Mouse (Mus musculus) heart, embryonic 13.5 days (tissue): ENCODE results near the gene Bhlha15. TPM values are rescaled to one million over a fixed set of nuclear protein-coding genes. Genes with fewer than 3 reads are reported as not detected.

Source experiments
- ATAC-seq: fragments of 200-750 bp; cut with Nextera tagmentation; 2 replicates; pipeline ENCODE4 v1.8.0; 2017; ENCODE audit warnings: moderate TSS enrichment; ENCODE audit not compliant: insufficient number of reproducible peaks, low FRiP score, low TSS enrichment; ENCODE audit errors: extremely low read depth
- H3K27ac ChIP-seq: fragments of 300-500 bp; sonication (generic); replicated peaks from 2 replicates; pipeline ENCODE4 v1.5.1; 2015; ENCODE audit warnings: moderate library complexity, mild to moderate bottlenecking, inconsistent platforms
- H3K27me3 ChIP-seq: fragments of 300-500 bp; sonication (generic); replicated peaks from 2 replicates; pipeline ENCODE4 v1.6.1; 2015; ENCODE audit warnings: mild to moderate bottlenecking, inconsistent platforms
- H3K36me3 ChIP-seq: fragments of 300-500 bp; sonication (generic); 2 replicates; pipeline ENCODE4 v1.6.1; 2015; ENCODE audit warnings: mild to moderate bottlenecking, inconsistent platforms
- H3K4me1 ChIP-seq: fragments of 300-500 bp; sonication (generic); 2 replicates; pipeline ENCODE4 v1.6.1; 2015; ENCODE audit warnings: inconsistent platforms
- H3K4me2 ChIP-seq: fragments of 300-500 bp; sonication (generic); 2 replicates; pipeline ENCODE4 v1.6.1; 2015; ENCODE audit warnings: inconsistent platforms, mild to moderate bottlenecking, moderate library complexity
- H3K4me3 ChIP-seq: fragments of 300-500 bp; sonication (generic); 2 replicates; pipeline ENCODE4 v1.5.1; 2015; ENCODE audit warnings: moderate library complexity, mild to moderate bottlenecking, inconsistent platforms
- H3K9ac ChIP-seq: fragments of 300-500 bp; sonication (generic); 2 replicates; pipeline ENCODE4 v1.6.1; 2015; ENCODE audit warnings: inconsistent platforms, mild to moderate bottlenecking, moderate library complexity
- H3K9me3 ChIP-seq: fragments of 300-500 bp; sonication (generic); 2 replicates; pipeline ENCODE4 v1.6.1; 2016; ENCODE audit warnings: inconsistent platforms
- WGBS: fragments of 180-500 bp; shearing (Covaris S2); methylation state at CpG from one replicate; pipeline ENCODE4 v1.1.7; 2015; ENCODE audit warnings: mixed read lengths; 5-methylcytosine and 5-hydroxymethylcytosine counted together
- polyA plus RNA-seq: library from polyadenylated mRNA; unstranded; fragments of >200 nt; fragmentation: Nextera tagmentation; extraction: Ambion mirVana; gene quantifications from 2 replicates; pipeline ENCODE4 v1.2.1, GENCODE M21; 2015

The Bhlha15 gene
- 0.24 and 0.33 TPM in 2 replicates for polyA plus RNA-seq

DNA sequence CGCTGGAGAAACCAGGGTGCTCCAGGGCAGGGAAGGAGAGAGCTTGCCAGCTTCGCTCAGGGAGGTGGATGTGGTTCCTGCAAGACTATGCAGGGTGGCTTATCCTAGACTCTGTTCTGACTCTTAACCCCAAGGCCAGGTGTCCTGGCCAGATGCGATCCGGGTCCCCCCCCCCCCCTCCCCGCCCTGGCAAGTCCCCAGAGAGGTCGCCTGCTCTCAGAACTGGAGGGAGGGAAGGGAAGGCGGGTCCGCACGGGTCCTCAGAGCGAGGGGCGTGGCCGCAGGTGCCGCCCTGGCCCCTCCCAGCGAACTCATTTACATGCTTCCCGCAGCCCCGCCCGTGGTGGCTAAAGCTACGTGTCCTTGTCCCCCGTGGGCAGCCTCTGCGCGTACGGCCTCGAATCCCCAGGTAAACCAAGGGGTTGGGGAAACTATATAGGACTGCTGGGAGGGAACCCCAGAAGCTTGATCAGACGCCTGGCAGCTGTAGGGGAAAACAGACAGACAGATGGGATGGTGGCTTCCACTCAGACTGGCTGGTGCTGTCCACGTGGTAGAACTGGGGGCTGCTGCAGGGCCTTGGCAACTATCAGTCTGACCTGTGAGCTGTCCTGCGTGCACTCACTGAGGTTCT lies at the start of gene Bhlha15:
Gene Bhlha15, plus strand, starts transcription at position 337 of the 634 bp plus-strand sequence.
- peak; percentile 45 for ATAC-seq
- Histone ChIP-seq H3K4me3 (peak within 1 kb of the TSS; percentile 48), H3K4me2 (peak within 1 kb of the TSS; percentile 72), H3K36me3 (peaks cover 20% of the 10 kb centered on the region), H3K27ac (no peak within 1 kb of the TSS), H3K27me3 (no peaks in the 10 kb centered on the region), H3K4me1 (peaks cover 24% of the 10 kb centered on the region), H3K9me3 (no peaks in the 10 kb centered on the region), H3K9ac (peak within 1 kb of the TSS; percentile 74)
- 2% methylated on average over 25 of the region's 26 CpGs for WGBS

GRCm38 (mm10) chr5:144143531-144143930 lies 46.6 kb upstream of the Bhlha15 start:
- H3K27ac ChIP-seq = no peak overlapping the region
- peaks cover 14% of the 10 kb centered on the region for H3K4me1 ChIP-seq
- ATAC-seq = no peak
- H3K36me3 ChIP-seq = peaks cover 63% of the 10 kb centered on the region
- 94% methylated on average over 5 of the region's 5 CpGs for WGBS
- no peak overlapping the region for H3K4me2 ChIP-seq
- no peak overlapping the region for H3K4me3 ChIP-seq
- H3K27me3 ChIP-seq = no peaks in the 10 kb centered on the region
- no peak overlapping the region for H3K9ac ChIP-seq
- H3K9me3 ChIP-seq = no peaks in the 10 kb centered on the region

DNA sequence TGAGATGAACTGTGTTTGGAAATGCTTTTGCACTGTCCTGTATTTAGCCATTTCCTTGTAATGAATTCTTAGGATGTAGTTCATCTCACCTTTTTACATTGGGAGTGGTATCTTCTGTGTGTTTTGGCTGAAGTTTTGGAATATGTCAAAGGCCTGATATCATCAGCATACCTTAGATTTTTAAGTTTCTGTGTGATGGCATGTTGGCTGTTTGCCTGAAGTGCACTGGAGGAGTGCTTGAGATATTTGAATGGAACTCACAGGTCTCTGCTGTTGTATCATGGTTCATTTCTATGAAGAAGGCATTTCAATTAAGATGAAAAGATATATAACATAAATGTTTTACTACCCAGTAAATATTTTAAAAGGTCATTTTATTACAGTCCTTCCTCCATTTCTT lies 43.2 kb upstream of the Bhlha15 start:
- Histone ChIP-seq H3K9me3 (no peaks in the 10 kb centered on the region), H3K36me3 (peaks cover 60% of the 10 kb centered on the region), H3K4me1 (peaks cover 37% of the 10 kb centered on the region), H3K27me3 (no peaks in the 10 kb centered on the region), H3K4me3 (no peak overlapping the region), H3K9ac (no peak overlapping the region), H3K27ac (0 out of 2 replicates have a peak overlapping the region, but pooled peaks have one; percentile 5), H3K4me2 (no peak overlapping the region)
- no peak for ATAC-seq

DNA sequence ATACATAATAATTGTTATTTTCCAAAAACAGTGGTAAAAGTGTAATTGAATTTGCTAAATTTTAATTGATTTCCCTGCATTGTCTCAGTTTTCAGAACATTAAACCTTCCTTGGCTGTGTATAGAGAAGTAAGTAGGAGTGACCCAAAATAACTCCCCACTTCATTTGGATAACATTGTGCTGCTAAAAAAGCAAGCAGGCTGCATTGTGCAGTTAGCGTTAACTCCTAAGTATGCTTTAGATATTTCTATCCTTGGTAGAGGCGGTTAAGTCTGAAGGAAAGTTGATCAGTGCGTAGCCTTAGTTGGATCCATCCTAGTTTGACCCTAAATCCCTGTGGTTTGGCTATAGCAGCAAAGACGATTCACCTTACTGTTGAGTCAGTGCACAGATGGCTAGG lies 40.6 kb upstream of the Bhlha15 start:
- no peaks in the 10 kb centered on the region for H3K27me3 ChIP-seq
- ATAC-seq = no peak

DNA sequence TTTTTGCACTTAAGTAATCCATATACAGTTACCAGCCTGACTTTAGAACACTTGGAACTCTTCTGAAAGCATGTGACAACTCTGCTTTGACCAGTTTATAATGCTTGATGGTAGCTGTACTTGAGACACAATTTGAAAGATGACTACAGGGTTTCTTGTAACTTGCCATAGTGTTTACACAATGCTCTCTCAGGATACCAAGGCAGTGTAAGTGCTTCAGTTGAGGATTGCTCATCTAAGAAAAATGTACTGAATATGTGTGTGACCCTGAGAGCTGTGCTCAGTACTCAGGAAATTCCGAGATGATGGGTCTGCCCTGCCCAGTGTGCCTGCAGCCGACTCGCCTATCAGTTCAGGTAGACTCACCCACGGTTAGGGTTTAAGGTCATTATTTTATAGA lies 38.8 kb upstream of the Bhlha15 start:
- no peak for ATAC-seq
- Histone ChIP-seq H3K36me3 (peaks cover 36% of the 10 kb centered on the region), H3K9ac (0 out of 2 replicates have a peak overlapping the region, but pooled peaks have one; percentile 14), H3K27me3 (no peaks in the 10 kb centered on the region), H3K4me3 (no peak overlapping the region), H3K4me2 (no peak overlapping the region), H3K4me1 (peaks cover 37% of the 10 kb centered on the region), H3K27ac (no peak overlapping the region), H3K9me3 (no peaks in the 10 kb centered on the region)
- 74% methylated on average over 4 of the region's 4 CpGs for WGBS

More for the DNA sequence above, 40.6 kb upstream of the Bhlha15 start:
- 72% methylated on average over 4 of the region's 4 CpGs for WGBS
- peaks cover 50% of the 10 kb centered on the region for H3K36me3 ChIP-seq
- H3K4me2 ChIP-seq = no peak overlapping the region
- no peak overlapping the region for H3K9ac ChIP-seq
- no peaks in the 10 kb centered on the region for H3K9me3 ChIP-seq
- H3K27ac ChIP-seq = no peak overlapping the region
- no peak overlapping the region for H3K4me3 ChIP-seq
- H3K4me1 ChIP-seq = peaks cover 37% of the 10 kb centered on the region

DNA sequence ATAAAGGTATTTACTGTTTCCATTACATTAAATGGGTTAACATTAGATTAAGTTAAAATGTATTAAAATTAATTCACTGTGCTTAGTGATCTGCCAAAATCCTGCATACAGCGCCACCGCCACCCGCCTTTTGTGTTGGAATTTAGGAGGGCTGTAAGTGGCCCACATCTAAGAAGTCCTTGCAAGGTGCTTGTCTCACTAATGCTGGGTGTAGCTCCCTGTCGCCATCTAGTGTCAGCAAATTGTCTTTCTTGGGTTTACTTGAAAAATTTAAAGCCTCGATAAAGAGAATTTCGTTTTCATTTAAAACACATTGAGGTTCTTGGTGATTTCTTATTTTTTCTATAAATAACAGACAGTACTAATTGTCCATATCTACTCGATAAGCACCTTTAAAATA lies 35.6 kb upstream of the Bhlha15 start:
- WGBS = 23% methylated on average over 7 of the region's 7 CpGs
- no peaks in the 10 kb centered on the region for H3K27me3 ChIP-seq
- H3K4me3 ChIP-seq = no peak overlapping the region
- H3K27ac ChIP-seq = no peak overlapping the region
- no peaks in the 10 kb centered on the region for H3K9me3 ChIP-seq
- H3K9ac ChIP-seq = no peak overlapping the region
- H3K4me1 ChIP-seq = peaks cover 38% of the 10 kb centered on the region
- H3K36me3 ChIP-seq = peaks cover 37% of the 10 kb centered on the region
- no peak overlapping the region for H3K4me2 ChIP-seq
- no peak for ATAC-seq

DNA sequence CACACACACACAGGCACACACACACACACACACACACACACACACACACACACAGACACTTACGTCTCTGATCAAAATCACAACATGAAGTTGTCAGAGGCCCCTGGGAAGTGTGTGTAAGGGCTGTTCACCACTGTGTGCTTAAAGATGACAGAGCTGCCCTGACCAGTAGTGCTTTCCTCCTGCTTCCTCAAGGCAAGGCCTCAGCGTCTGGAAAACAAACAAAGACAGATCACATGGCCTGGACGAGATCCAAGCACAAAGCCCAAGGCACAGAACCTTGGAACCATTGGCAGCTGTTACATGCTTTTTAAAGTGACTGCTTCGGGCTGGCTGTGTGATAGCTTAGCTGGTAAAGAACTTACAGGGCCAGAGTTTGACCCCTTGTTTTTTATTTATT lies 31.5 kb upstream of the Bhlha15 start:
- 38% methylated on average over 4 of the region's 4 CpGs for WGBS
- Histone ChIP-seq H3K9ac (no peak overlapping the region), H3K4me2 (no peak overlapping the region), H3K4me3 (no peak overlapping the region), H3K27me3 (no peaks in the 10 kb centered on the region), H3K36me3 (peaks cover 40% of the 10 kb centered on the region), H3K27ac (peak overlapping the region; percentile 58), H3K9me3 (no peaks in the 10 kb centered on the region), H3K4me1 (peaks cover 32% of the 10 kb centered on the region)
- ATAC-seq = no peak

DNA sequence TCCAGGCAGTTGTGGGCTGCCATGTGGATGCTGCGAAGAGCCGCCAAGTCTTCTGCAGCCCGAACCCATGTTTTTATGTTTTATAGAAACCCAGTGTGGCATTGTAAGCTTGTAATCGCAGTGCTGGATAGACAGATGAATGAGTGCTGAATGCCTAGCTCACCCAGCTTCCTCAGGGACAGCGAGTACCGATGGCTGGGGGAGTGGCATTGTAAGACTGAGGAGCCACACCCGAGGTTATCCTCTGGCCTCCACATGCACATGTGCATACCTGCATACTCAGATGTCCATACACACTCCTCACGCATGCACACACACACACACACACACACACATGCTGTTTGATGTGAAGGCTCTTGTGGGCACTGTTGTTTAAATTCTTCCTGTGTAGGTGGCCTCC lies 30.9 kb upstream of the Bhlha15 start:
- Histone ChIP-seq H3K4me3 (no peak overlapping the region), H3K36me3 (peaks cover 45% of the 10 kb centered on the region), H3K27me3 (no peaks in the 10 kb centered on the region), H3K9me3 (no peaks in the 10 kb centered on the region), H3K27ac (no peak overlapping the region), H3K9ac (no peak overlapping the region), H3K4me1 (peaks cover 32% of the 10 kb centered on the region), H3K4me2 (no peak overlapping the region)
- WGBS = 87% methylated on average over 8 of the region's 8 CpGs
- no peak for ATAC-seq

- peaks cover 62% of the 10 kb centered on the region for H3K36me3 ChIP-seq
- H3K9ac ChIP-seq = peak overlapping the region; percentile 3; the same call in 1 of the 2 replicates
- H3K9me3 ChIP-seq = no peaks in the 10 kb centered on the region
- H3K4me2 ChIP-seq = no peak overlapping the region
- H3K4me3 ChIP-seq = no peak overlapping the region
- peaks cover 32% of the 10 kb centered on the region for H3K4me1 ChIP-seq
- WGBS = 76% methylated on average over 5 of the region's 5 CpGs
- H3K27ac ChIP-seq = no peak overlapping the region
- no peaks in the 10 kb centered on the region for H3K27me3 ChIP-seq
- ATAC-seq = no peak
These were observed 27.8 kb upstream of the Bhlha15 start for GRCm38 (mm10) chr5:144162080-144162812.

- no peak overlapping the region for H3K9ac ChIP-seq
- H3K36me3 ChIP-seq = peaks cover 58% of the 10 kb centered on the region
- no peak for ATAC-seq
- H3K27ac ChIP-seq = no peak overlapping the region
- WGBS = 75% methylated on average over 10 of the region's 10 CpGs
- H3K27me3 ChIP-seq = no peaks in the 10 kb centered on the region
- no peak overlapping the region for H3K4me2 ChIP-seq
- no peaks in the 10 kb centered on the region for H3K9me3 ChIP-seq
- H3K4me1 ChIP-seq = peaks cover 24% of the 10 kb centered on the region
- H3K4me3 ChIP-seq = no peak overlapping the region
These were observed 27.1 kb upstream of the Bhlha15 start for GRCm38 (mm10) chr5:144162813-144163517.

DNA sequence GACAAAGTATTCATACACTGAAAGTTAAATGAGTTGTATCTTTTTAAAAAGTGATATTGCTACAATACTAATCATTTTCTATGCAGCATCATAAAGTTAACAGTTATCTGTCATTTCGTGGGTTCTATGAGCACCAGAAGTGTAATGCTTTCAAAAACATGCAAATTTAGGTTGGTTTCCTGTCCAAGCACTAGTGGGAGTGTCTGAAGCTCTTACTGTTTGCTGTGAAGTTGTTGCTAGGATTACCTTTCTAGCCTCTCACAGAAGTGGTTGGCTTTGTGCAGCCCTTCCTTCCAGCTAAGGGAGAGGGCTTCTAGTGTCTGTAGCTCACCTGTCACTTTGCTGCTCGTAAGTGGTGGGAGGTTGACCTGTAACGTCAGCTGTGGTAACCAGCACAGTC lies 24.3 kb upstream of the Bhlha15 start:
- 67% methylated on average over 3 of the region's 3 CpGs for WGBS
- Histone ChIP-seq H3K9ac (no peak overlapping the region), H3K27me3 (no peaks in the 10 kb centered on the region), H3K4me3 (no peak overlapping the region), H3K4me1 (peaks cover 11% of the 10 kb centered on the region; the same call in 1 of the 2 replicates), H3K9me3 (no peaks in the 10 kb centered on the region), H3K36me3 (peaks cover 59% of the 10 kb centered on the region), H3K27ac (0 out of 2 replicates have a peak overlapping the region, but pooled peaks have one; percentile 5), H3K4me2 (no peak overlapping the region)
- no peak for ATAC-seq
